Mouse (Mus musculus) MEL (cell line): ENCODE results near the gene Fuca2. TPM values are rescaled to one million over a fixed set of nuclear protein-coding genes. Genes with fewer than 3 reads are reported as not detected.
"Not testable (repeated sequence)": the region's sequence is repeated elsewhere in the genome, so short reads cannot be mapped to it uniquely, and the experiment has no call there.

Source experiments
- DNase-seq: peaks from one replicate; pipeline ENCODE4 v3.0.0; 2011; ENCODE audit warnings: low read depth, low spot score
- H3K27ac ChIP-seq: 2 replicates; pipeline ENCODE4 v1.5.1; 2012; ENCODE audit warnings: low read depth, mild to moderate bottlenecking, control low read depth, low read length, moderate library complexity; ENCODE audit not compliant: control insufficient read depth
- H3K27me3 ChIP-seq, 2 experiments: fragments of 150-350 bp in 1 of 2; sonication (generic) in 1 of 2; 2 replicates each; pipeline ENCODE4 v1.6.1; 2012; ENCODE audit warnings: low read length in 2 of 2, mild to moderate bottlenecking in 2 of 2, improper control_type of control experiment in 1 of 2, moderate library complexity in 1 of 2; ENCODE audit not compliant: insufficient read depth in 2 of 2, control insufficient read depth in 1 of 2
- H3K36me3 ChIP-seq, 2 experiments: 2 replicates each; pipeline ENCODE4 v1.6.1; 2012 to 2014; ENCODE audit warnings: low read length in 2 of 2, improper control_type of control experiment in 1 of 2, inconsistent platforms in 1 of 2, mild to moderate bottlenecking in 1 of 2; ENCODE audit not compliant: insufficient read depth in 2 of 2, control insufficient read depth in 1 of 2
- H3K4me1 ChIP-seq, 2 experiments: fragments of 150-350 bp in 1 of 2; sonication (generic) in 1 of 2; 2 replicates each; pipeline ENCODE4 v1.6.1; 2012; ENCODE audit warnings: low read length in 2 of 2, improper control_type of control experiment in 1 of 2, mild to moderate bottlenecking in 1 of 2; ENCODE audit not compliant: insufficient read depth in 2 of 2, control insufficient read depth in 1 of 2
- H3K4me3 ChIP-seq, 2 experiments: fragments of 150-350 bp in 1 of 2; sonication (generic) in 1 of 2; 2 replicates each; pipeline ENCODE4 v1.5.1; 2012; ENCODE audit warnings: low read depth in 2 of 2, low read length in 2 of 2, mild to moderate bottlenecking in 2 of 2, moderate library complexity in 2 of 2, control low read depth in 1 of 2, improper control_type of control experiment in 1 of 2; ENCODE audit not compliant: control insufficient read depth in 1 of 2, insufficient read depth in 1 of 2
- H3K79me2 ChIP-seq: 2 replicates; pipeline ENCODE4 v1.6.1; 2012; ENCODE audit warnings: mild to moderate bottlenecking, low read length, moderate library complexity; ENCODE audit not compliant: control insufficient read depth, poor library complexity, insufficient read depth
- H3K9ac ChIP-seq: 2 replicates; pipeline ENCODE4 v1.6.1; 2012; ENCODE audit warnings: low read depth, mild to moderate bottlenecking, control low read depth, low read length, moderate library complexity; ENCODE audit not compliant: control insufficient read depth, poor library complexity, severe bottlenecking
- H3K9me3 ChIP-seq: fragments of 150-350 bp; sonication (generic); replicated peaks from 2 replicates; pipeline ENCODE4 v1.6.1; 2012; ENCODE audit warnings: mild to moderate bottlenecking, low read length, improper control_type of control experiment, moderate library complexity; ENCODE audit not compliant: insufficient read depth
- BHLHE40 ChIP-seq: IDR thresholded peaks from 2 replicates; pipeline ENCODE4 v1.6.1; 2012; ENCODE audit warnings: low read depth, mild to moderate bottlenecking, inconsistent platforms, low read length, improper control_type of control experiment, borderline replicate concordance
- CHD1 ChIP-seq: IDR thresholded peaks from 2 replicates; pipeline ENCODE4 v1.6.1; 2012; ENCODE audit warnings: low read depth, mild to moderate bottlenecking, inconsistent platforms, low read length, improper control_type of control experiment
- ELF1 ChIP-seq: IDR thresholded peaks from 2 replicates; pipeline ENCODE4 v1.6.1; 2014; ENCODE audit warnings: low read depth, mild to moderate bottlenecking, inconsistent platforms, low read length, improper control_type of control experiment, moderate library complexity
- ETS1 ChIP-seq: IDR thresholded peaks from 2 replicates; pipeline ENCODE4 v1.6.1; 2012; ENCODE audit warnings: low read depth, mild to moderate bottlenecking, inconsistent platforms, low read length, improper control_type of control experiment, moderate library complexity
- GABPA ChIP-seq: IDR thresholded peaks from 2 replicates; pipeline ENCODE4 v1.6.1; 2012; ENCODE audit warnings: low read depth, mild to moderate bottlenecking, inconsistent platforms, low read length, improper control_type of control experiment, moderate library complexity
- HCFC1 ChIP-seq: IDR thresholded peaks from 2 replicates; pipeline ENCODE4 v1.6.1; 2012; ENCODE audit warnings: low read depth, mild to moderate bottlenecking, inconsistent platforms, low read length, improper control_type of control experiment, moderate library complexity
- KAT2A ChIP-seq: conservative IDR thresholded peaks from 2 replicates; pipeline ENCODE4 v1.6.1; 2012; ENCODE audit warnings: low read depth, low read length, improper control_type of control experiment, inconsistent platforms
- MAFK ChIP-seq: IDR thresholded peaks from 2 replicates; pipeline ENCODE4 v1.6.1; 2011; ENCODE audit warnings: low read depth, mild to moderate bottlenecking, low read length, improper control_type of control experiment, borderline replicate concordance
- MYC ChIP-seq: IDR thresholded peaks from 2 replicates; pipeline ENCODE4 v1.6.1; 2011; ENCODE audit warnings: low read depth, mild to moderate bottlenecking, low read length, improper control_type of control experiment, moderate library complexity
- NELFE ChIP-seq: IDR thresholded peaks from 2 replicates; pipeline ENCODE4 v1.6.1; 2011; ENCODE audit warnings: low read depth, low read length, improper control_type of control experiment
- NRF1 ChIP-seq: IDR thresholded peaks from 2 replicates; pipeline ENCODE4 v1.6.1; 2014; ENCODE audit warnings: low read depth, mild to moderate bottlenecking, inconsistent platforms, low read length, improper control_type of control experiment, moderate library complexity; ENCODE audit not compliant: poor library complexity, insufficient read depth, severe bottlenecking
- POLR2A ChIP-seq, 2 experiments: IDR thresholded peaks; 2 replicates each; pipeline ENCODE4 v1.6.1; 2011 to 2012; ENCODE audit warnings: low read length in 2 of 2, mild to moderate bottlenecking in 2 of 2, control low read depth in 1 of 2, improper control_type of control experiment in 1 of 2, low read depth in 1 of 2, moderate library complexity in 1 of 2; ENCODE audit not compliant: control insufficient read depth in 1 of 2, insufficient read depth in 1 of 2, poor library complexity in 1 of 2
- RCOR1 ChIP-seq: IDR thresholded peaks from 2 replicates; pipeline ENCODE4 v1.6.1; 2012; ENCODE audit warnings: low read depth, mild to moderate bottlenecking, inconsistent platforms, low read length, improper control_type of control experiment
- SIN3A ChIP-seq: IDR thresholded peaks from 2 replicates; pipeline ENCODE4 v1.6.1; 2012; ENCODE audit warnings: low read length, improper control_type of control experiment, inconsistent platforms
- TBP ChIP-seq: IDR thresholded peaks from 2 replicates; pipeline ENCODE4 v1.8.0; 2011; ENCODE audit warnings: low read depth, low read length, improper control_type of control experiment
- TCF12 ChIP-seq: IDR thresholded peaks from 2 replicates; pipeline ENCODE4 v1.6.1; 2014; ENCODE audit warnings: low read depth, mild to moderate bottlenecking, inconsistent platforms, low read length, improper control_type of control experiment, moderate library complexity
- USF1 ChIP-seq: IDR thresholded peaks from 2 replicates; pipeline ENCODE4 v1.6.1; 2014; ENCODE audit warnings: low read depth, mild to moderate bottlenecking, inconsistent platforms, low read length, improper control_type of control experiment, moderate library complexity
- USF2 ChIP-seq, 2 experiments: IDR thresholded peaks; 2 replicates each; pipeline ENCODE4 v1.6.1; 2011 to 2012; ENCODE audit warnings: improper control_type of control experiment in 2 of 2, low read length in 2 of 2, borderline replicate concordance in 1 of 2, inconsistent platforms in 1 of 2, low read depth in 1 of 2, mild to moderate bottlenecking in 1 of 2; ENCODE audit not compliant: insufficient read depth in 1 of 2
- ZKSCAN1 ChIP-seq: IDR thresholded peaks from 2 replicates; pipeline ENCODE4 v1.6.1; 2012; ENCODE audit warnings: low read depth, mild to moderate bottlenecking, inconsistent platforms, low read length, improper control_type of control experiment, moderate library complexity
- ZMIZ1 ChIP-seq: IDR thresholded peaks from 2 replicates; pipeline ENCODE4 v1.6.1; 2012; ENCODE audit warnings: low read depth, mild to moderate bottlenecking, inconsistent platforms, low read length, improper control_type of control experiment, moderate library complexity
- polyA plus RNA-seq, 2 experiments: library from polyadenylated mRNA; stranded (reverse) in 1 of 2; unstranded in 1 of 2; fragments of >175 nt in 1 of 2; fragments of >200 nt in 1 of 2; gene quantifications; 2 replicates each; pipeline versions ENCODE4 v1.2.1 to v1.2.4; 2012; ENCODE audit warnings: low replicate concordance in 2 of 2, low read depth in 1 of 2; ENCODE audit not compliant: insufficient read length in 2 of 2, insufficient read depth in 1 of 2, missing spikeins in 1 of 2
- total RNA-seq: library from RNA; depleted of rRNA; stranded (reverse); fragments of 300-350 nt; gene quantifications from 2 replicates; pipeline ENCODE4 v1.2.3, GENCODE M21; 2012

Gene Fuca2
- total and polyA plus RNA-seq, 3 experiments, result 17.0 to 22.6 TPM; not detected in 1

GRCm38 (mm10) chr10:13500473-13500872, 1.1 kb downstream of the Fuca2 start:
- peak overlapping the region; percentile 88 for H3K27ac ChIP-seq
- DNase-seq, result peak; percentile 62
- no peak for TF ChIP-seq GABPA
- no peak for TF ChIP-seq ELF1
- TF ChIP-seq MAFK, result no peak
- TF ChIP-seq RCOR1, result no peak
- TF ChIP-seq NELFE, result no peak
- no peak for TF ChIP-seq BHLHE40
- no peak for TF ChIP-seq CHD1
- TF ChIP-seq, all 39 proteins: peak for 0
- Histone ChIP-seq H3K27me3 (no peaks in the 10 kb centered on the region; a peak in 1 of 4 replicates), H3K4me3 (peak overlapping the region; percentile 86 to 90), H3K79me2 (peaks cover 2% of the 10 kb centered on the region; the same call in 1 of the 2 replicates), H3K9ac (peak overlapping the region; percentile 95), H3K4me1 (peaks cover 0 to 7% of the 10 kb centered on the region in 2 experiments; a peak in 2 of 4 replicates), H3K9me3 (no peaks in the 10 kb centered on the region), H3K36me3 (peaks cover 0 to 4% of the 10 kb centered on the region in 2 experiments; a peak in 3 of 4 replicates)

GRCm38 (mm10) chr10:13500938-13501496, 1.7 kb downstream of the Fuca2 start:
- peaks cover 0 to 4% of the 10 kb centered on the region in 2 experiments; a peak in 3 of 4 replicates for H3K36me3 ChIP-seq
- H3K27ac ChIP-seq, result peak overlapping the region; percentile 88
- H3K4me1 ChIP-seq, result peaks cover 0 to 7% of the 10 kb centered on the region in 2 experiments; a peak in 2 of 4 replicates
- H3K4me3 ChIP-seq, result peak overlapping the region; percentile 86 to 90
- peak overlapping the region; percentile 95 for H3K9ac ChIP-seq
- peak; percentile 95 for DNase-seq
- H3K9me3 ChIP-seq, result no peaks in the 10 kb centered on the region
- no peaks in the 10 kb centered on the region; a peak in 1 of 4 replicates for H3K27me3 ChIP-seq
- peaks cover 2% of the 10 kb centered on the region; the same call in 1 of the 2 replicates for H3K79me2 ChIP-seq
- peak; percentile 74 for TF ChIP-seq HCFC1
- TF ChIP-seq TCF12, result peak; percentile 48; the same call in 1 of the 2 replicates
- peak in 1 of 2 experiments; percentile 90; a peak in 2 of 4 replicates for TF ChIP-seq USF2 (IDR thresholded peaks at IDR 0.05; ENCODE audit: borderline replicate concordance in 1 of 2, insufficient read depth in 1 of 2, low read depth in 1 of 2, low read length in 2 of 2)
- TF ChIP-seq ELF1, result peak; percentile 89
- peak; percentile 65 for TF ChIP-seq NELFE
- TF ChIP-seq TBP, result peak; percentile 81
- TF ChIP-seq BHLHE40, result no peak
- TF ChIP-seq KAT2A, result no peak
- peak; percentile 96 for TF ChIP-seq USF1
- no peak for TF ChIP-seq CHD1
- peak; percentile 66 for TF ChIP-seq ZMIZ1
- TF ChIP-seq ETS1, result peak; percentile 51; the same call in 1 of the 2 replicates
- peak; percentile 81 for TF ChIP-seq NRF1
- peak; percentile 66; the same call in 1 of the 2 replicates for TF ChIP-seq SIN3A
- 0 out of 2 replicates have a peak, but pooled peaks have one; percentile 8 for TF ChIP-seq MYC
- no peak for TF ChIP-seq ZKSCAN1
- TF ChIP-seq POLR2A (IDR thresholded peaks at IDR 0.05; ENCODE audit: control insufficient read depth in 1 of 2, insufficient read depth in 1 of 2, low read depth in 1 of 2, low read length in 2 of 2, poor library complexity in 1 of 2), result peak; percentile 57 to 83; a peak in 3 of 4 replicates

- not testable (repeated sequence) for H3K4me1 ChIP-seq, H3K27me3 ChIP-seq, H3K79me2 ChIP-seq, H3K27ac ChIP-seq, H3K36me3 ChIP-seq, H3K9me3 ChIP-seq
- H3K4me3 ChIP-seq, result peak overlapping the region; percentile 61 to 90
- DNase-seq, result peak; percentile 27
- H3K9ac ChIP-seq, result peak overlapping the region; percentile 57
These were observed 2.2 kb downstream of the Fuca2 start for GRCm38 (mm10) chr10:13501533-13501932.
